Mouse (Mus musculus) liver, embryonic 13.5 days (tissue): ENCODE results near the gene Ssu72. TPM values are rescaled to one million over a fixed set of nuclear protein-coding genes. Genes with fewer than 3 reads are reported as not detected.
"Not testable (repeated sequence)": the region's sequence is repeated elsewhere in the genome, so short reads cannot be mapped to it uniquely, and the experiment has no call there.

Source experiments
- ATAC-seq: fragments of 200-750 bp; cut with Nextera tagmentation; 2 replicates; pipeline ENCODE4 v1.8.0; 2017; ENCODE audit warnings: low read depth, mild to moderate bottlenecking, moderate number of reproducible peaks, moderate library complexity
- DNase-seq: peaks from one replicate; pipeline ENCODE4 v3.0.0; 2022
- H3K27ac ChIP-seq: fragments of 300-500 bp; sonication (generic); 2 replicates; pipeline ENCODE4 v1.5.1; 2015; ENCODE audit warnings: moderate library complexity, mild to moderate bottlenecking, inconsistent platforms
- H3K27me3 ChIP-seq: fragments of 300-500 bp; sonication (generic); 2 replicates; pipeline ENCODE4 v1.6.1; 2015; ENCODE audit warnings: mild to moderate bottlenecking, inconsistent platforms
- H3K36me3 ChIP-seq: fragments of 300-500 bp; sonication (generic); 2 replicates; pipeline ENCODE4 v1.6.1; 2015; ENCODE audit warnings: mild to moderate bottlenecking, inconsistent platforms
- H3K4me1 ChIP-seq: fragments of 300-500 bp; sonication (generic); replicated peaks from 2 replicates; pipeline ENCODE4 v1.6.1; 2015; ENCODE audit warnings: inconsistent platforms
- H3K4me2 ChIP-seq: fragments of 300-500 bp; sonication (generic); 2 replicates; pipeline ENCODE4 v1.6.1; 2015; ENCODE audit warnings: inconsistent platforms, mild to moderate bottlenecking, moderate library complexity
- H3K4me3 ChIP-seq: fragments of 300-500 bp; sonication (generic); replicated peaks from 2 replicates; pipeline ENCODE4 v1.5.1; 2015; ENCODE audit warnings: mild to moderate bottlenecking, inconsistent platforms
- H3K9ac ChIP-seq: fragments of 300-500 bp; sonication (generic); 2 replicates; pipeline ENCODE4 v1.6.1; 2015; ENCODE audit warnings: mild to moderate bottlenecking, inconsistent platforms
- H3K9me3 ChIP-seq: fragments of 300-500 bp; sonication (generic); replicated peaks from 2 replicates; pipeline ENCODE4 v1.6.1; 2016; ENCODE audit warnings: inconsistent platforms
- WGBS: fragments of 180-500 bp; shearing (Covaris S2); methylation state at CpG from one replicate; pipeline ENCODE4 v1.1.7; 2015; ENCODE audit not compliant: insufficient replicate concordance; 5-methylcytosine and 5-hydroxymethylcytosine counted together
- polyA plus RNA-seq: library from polyadenylated mRNA; unstranded; fragments of >200 nt; fragmentation: Nextera tagmentation; extraction: Ambion mirVana; gene quantifications from 2 replicates; pipeline ENCODE4 v1.2.1, GENCODE M21; 2015

Gene Ssu72
- 77.7 TPM in 2 replicates for polyA plus RNA-seq

- WGBS: under 1% methylated on average over 82 of the region's 83 CpGs
- H3K4me3 ChIP-seq: peak within 1 kb of the TSS; percentile 98
- no peaks in the 10 kb centered on the region for H3K27me3 ChIP-seq
- H3K9me3 ChIP-seq: no peaks in the 10 kb centered on the region
- peak within 1 kb of the TSS; percentile 77 for H3K4me2 ChIP-seq
- peak within 1 kb of the TSS; percentile 91 for H3K27ac ChIP-seq
- peak within 1 kb of the TSS; percentile 96 for H3K9ac ChIP-seq
- peak; percentile 92 for ATAC-seq
- peak; percentile 90 for DNase-seq
- peaks cover 7% of the 10 kb centered on the region; the same call in 1 of the 2 replicates for H3K36me3 ChIP-seq
- H3K4me1 ChIP-seq: peaks cover 45% of the 10 kb centered on the region
Observed at GRCm38 (mm10) chr4:155704721-155705591, at the start of gene Ssu72. Ssu72 (plus strand) TSS chr4:155704800.

GRCm38 (mm10) chr4:155656214-155656751, 48.3 kb upstream of the Ssu72 start:
- H3K4me3 ChIP-seq: no peak overlapping the region
- ATAC-seq: no peak
- no peak overlapping the region for H3K9ac ChIP-seq
- 81% methylated on average over 13 of the region's 13 CpGs for WGBS
- H3K4me1 ChIP-seq: peaks cover 35% of the 10 kb centered on the region
- DNase-seq: no peak
- H3K27ac ChIP-seq: no peak overlapping the region
- peaks cover 2% of the 10 kb centered on the region for H3K36me3 ChIP-seq
- H3K27me3 ChIP-seq: peaks cover 50% of the 10 kb centered on the region
- no peaks in the 10 kb centered on the region for H3K9me3 ChIP-seq
- no peak overlapping the region for H3K4me2 ChIP-seq

- Histone ChIP-seq H3K36me3 (no peaks in the 10 kb centered on the region), H3K4me2 (no peak overlapping the region), H3K27me3 (peaks cover 23% of the 10 kb centered on the region), H3K9me3 (no peaks in the 10 kb centered on the region), H3K4me1 (peaks cover 19% of the 10 kb centered on the region), H3K4me3 (no peak overlapping the region), H3K27ac (no peak overlapping the region), H3K9ac (no peak overlapping the region)
- DNase-seq (no peak), ATAC-seq (no peak)
- WGBS: 87% methylated on average over 10 of the region's 10 CpGs
Observed at GRCm38 (mm10) chr4:155658961-155659360, 45.6 kb upstream of the Ssu72 start.

- H3K27me3 ChIP-seq: peaks cover 6% of the 10 kb centered on the region
- ATAC-seq: 0 out of 2 replicates have a peak, but pooled peaks have one; percentile 9
- DNase-seq: no peak
- no peaks in the 10 kb centered on the region for H3K36me3 ChIP-seq
- no peak overlapping the region for H3K4me2 ChIP-seq
- no peaks in the 10 kb centered on the region for H3K9me3 ChIP-seq
- no peak overlapping the region for H3K27ac ChIP-seq
- H3K4me1 ChIP-seq: peaks cover 4% of the 10 kb centered on the region; the same call in 1 of the 2 replicates
- WGBS: 80% methylated on average over 12 of the region's 12 CpGs
- no peak overlapping the region for H3K4me3 ChIP-seq
- no peak overlapping the region for H3K9ac ChIP-seq
Observed at GRCm38 (mm10) chr4:155660641-155661040, 44.0 kb upstream of the Ssu72 start.

- Histone ChIP-seq H3K4me3 (no peak overlapping the region), H3K27ac (no peak overlapping the region), H3K9me3 (no peaks in the 10 kb centered on the region), H3K4me2 (no peak overlapping the region), H3K36me3 (no peaks in the 10 kb centered on the region), H3K4me1 (peaks cover 18% of the 10 kb centered on the region), H3K9ac (no peak overlapping the region), H3K27me3 (no peaks in the 10 kb centered on the region)
- ATAC-seq (no peak), DNase-seq (no peak)
Observed at GRCm38 (mm10) chr4:155666903-155667302, 37.7 kb upstream of the Ssu72 start.

- peak within 1 kb of the TSS; percentile 93 for H3K4me2 ChIP-seq
- peak within 1 kb of the TSS; percentile 85 for H3K9ac ChIP-seq
- H3K4me3 ChIP-seq: peak within 1 kb of the TSS; percentile 91
- DNase-seq (peak; percentile 95), ATAC-seq (peak; percentile 98)
- H3K27ac ChIP-seq: no peak within 1 kb of the TSS
- under 1% methylated on average over 73 of the region's 73 CpGs for WGBS
- H3K9me3 ChIP-seq: no peaks in the 10 kb centered on the region
- no peaks in the 10 kb centered on the region for H3K27me3 ChIP-seq
- H3K36me3 ChIP-seq: no peaks in the 10 kb centered on the region
- peaks cover 14% of the 10 kb centered on the region for H3K4me1 ChIP-seq
Observed at GRCm38 (mm10) chr4:155668689-155669597, 35.7 kb upstream of the Ssu72 start, which contains the start of gene Mib2. Mib2 (minus strand) TSS chr4:155669198.

GRCm38 (mm10) chr4:155669598-155670075, 35.0 kb upstream of the Ssu72 start:
- ATAC-seq (no peak), DNase-seq (no peak)
- Histone ChIP-seq H3K4me1 (peaks cover 14% of the 10 kb centered on the region), H3K27ac (no peak overlapping the region), H3K4me2 (peak overlapping the region; percentile 93), H3K9ac (peak overlapping the region; percentile 11), H3K36me3 (no peaks in the 10 kb centered on the region), H3K9me3 (no peaks in the 10 kb centered on the region), H3K4me3 (peak overlapping the region; percentile 91), H3K27me3 (no peaks in the 10 kb centered on the region)
- WGBS: 4% methylated on average over 8 of the region's 8 CpGs

GRCm38 (mm10) chr4:155670236-155670635, 34.4 kb upstream of the Ssu72 start:
- H3K27me3 ChIP-seq, H3K36me3 ChIP-seq, H3K9me3 ChIP-seq, H3K27ac ChIP-seq, H3K4me3 ChIP-seq, ATAC-seq, DNase-seq: not testable (repeated sequence)
- Histone ChIP-seq H3K4me2 (peak overlapping the region; percentile 93), H3K4me1 (peaks cover 14% of the 10 kb centered on the region), H3K9ac (0 out of 2 replicates have a peak overlapping the region, but pooled peaks have one; percentile 11)
- 64% methylated on average over 4 of the region's 4 CpGs for WGBS

- Histone ChIP-seq H3K4me2 (no peak overlapping the region), H3K9ac (no peak overlapping the region), H3K4me3 (no peak overlapping the region), H3K27ac (no peak overlapping the region), H3K36me3 (no peaks in the 10 kb centered on the region), H3K4me1 (peaks cover 14% of the 10 kb centered on the region), H3K9me3 (no peaks in the 10 kb centered on the region), H3K27me3 (no peaks in the 10 kb centered on the region)
- ATAC-seq (no peak), DNase-seq (no peak)
- 39% methylated on average over 2 of the region's 2 CpGs for WGBS
Observed at GRCm38 (mm10) chr4:155672082-155672481, 32.5 kb upstream of the Ssu72 start.

- Histone ChIP-seq H3K27ac (no peak overlapping the region), H3K4me1 (no peaks in the 10 kb centered on the region), H3K36me3 (no peaks in the 10 kb centered on the region), H3K4me3 (no peak overlapping the region), H3K27me3 (no peaks in the 10 kb centered on the region), H3K4me2 (no peak overlapping the region), H3K9ac (no peak overlapping the region), H3K9me3 (no peaks in the 10 kb centered on the region)
- ATAC-seq: no peak
- 65% methylated on average over 2 of the region's 2 CpGs for WGBS
- no peak for DNase-seq
Observed at GRCm38 (mm10) chr4:155675991-155676390, 28.6 kb upstream of the Ssu72 start.
